Mouse (Mus musculus): ENCODE data around the gene Aff4.

- TF ChIP-seq HCFC1 (IDR thresholded peaks at IDR 0.05; ENCODE audit: borderline replicate concordance, insufficient read depth, low read length): no peak
- no peak for TF ChIP-seq CHD2 (IDR thresholded peaks at IDR 0.05; ENCODE audit: low read depth, low read length)
- TF ChIP-seq MAFK (IDR thresholded peaks at IDR 0.05; ENCODE audit: insufficient read depth, low read depth, low read length): no peak
- TF ChIP-seq ZC3H11A (IDR thresholded peaks at IDR 0.05; ENCODE audit: borderline replicate concordance, low read depth, low read length): no peak
These were observed 43.0 kb upstream of the Aff4 start for GRCm38 (mm10) chr11:53307558-53308065.
